Mouse (Mus musculus): ENCODE results near the gene Diexf. TPM values are rescaled to one million over a fixed set of nuclear protein-coding genes. Genes with fewer than 3 reads are reported as not detected.

Diexf gene
- total RNA-seq, 2 experiments from 2014 or later, result 26.5 to 28.6 TPM

- no peak for DNase-seq
- intact Hi-C loops (cut with DNase I), result no loop called here
Measured at GRCm38 (mm10) chr1:193141118-193141517, 11.0 kb upstream of the Diexf start.

DNA sequence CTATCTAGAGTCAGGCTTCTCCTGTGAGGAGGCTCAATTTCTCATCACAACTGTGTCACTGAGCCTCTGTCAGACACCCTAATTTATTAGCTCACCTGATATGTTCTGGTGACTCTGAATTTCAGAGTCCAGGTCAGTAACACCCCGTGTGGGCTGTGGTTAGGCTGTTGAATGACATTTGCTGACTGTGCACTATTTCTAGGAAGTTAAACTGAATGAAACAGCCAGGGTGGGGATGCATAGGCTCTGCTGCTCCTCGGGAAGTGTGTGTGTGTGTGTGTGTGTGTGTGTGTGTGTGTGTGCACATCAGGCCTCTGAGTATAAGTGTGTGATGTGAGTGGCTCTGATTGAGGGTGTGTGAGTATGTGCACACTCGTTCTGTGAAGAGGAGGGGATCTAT lies 8.6 kb upstream of the Diexf start:
- intact Hi-C loops (cut with DNase I), result no loop called here

GRCm38 (mm10) chr1:193138087-193138486 lies 8.0 kb upstream of the Diexf start:
- DNase-seq, result no peak

More for the DNA sequence above, 8.6 kb upstream of the Diexf start:
- no peak for DNase-seq

GRCm38 (mm10) chr1:193133726-193134125 lies 3.7 kb upstream of the Diexf start:
- no peak for DNase-seq
- intact Hi-C loops (cut with DNase I), result no loop called here

More at GRCm38 (mm10) chr1:193138087-193138486, 8.0 kb upstream of the Diexf start:
- intact Hi-C loops (cut with DNase I), result no loop called here

- intact Hi-C loops (cut with DNase I), result no loop called here
- DNase-seq, result no peak
Measured at GRCm38 (mm10) chr1:193132385-193132784, 2.3 kb upstream of the Diexf start.

- no peak for DNase-seq
- intact Hi-C loops (cut with DNase I), result no loop called here
Measured at GRCm38 (mm10) chr1:193131311-193131948, 1.4 kb upstream of the Diexf start.

- DNase-seq, result no peak
- intact Hi-C loops (cut with DNase I), result no loop called here
Measured at GRCm38 (mm10) chr1:193130839-193131238, 767 bp upstream of the Diexf start.

GRCm38 (mm10) chr1:193130456-193130825 lies 369 bp upstream of the Diexf start:
- intact Hi-C loops (cut with DNase I), result no loop called here
- DNase-seq, result no peak

- intact Hi-C loops (cut with DNase I), result loop anchor here (10.0 kb wide), 3 partner anchors 345 to 945 kb away; no protein-coding TSS in a partner anchor
- no peak for DNase-seq
Measured at GRCm38 (mm10) chr1:193129321-193129720, 751 bp downstream of the Diexf start.

- DNase-seq, result no peak
- intact Hi-C loops (cut with DNase I), result loop anchor here (10.0 kb wide), 3 partner anchors 343 to 943 kb away; no protein-coding TSS in a partner anchor
Measured at GRCm38 (mm10) chr1:193128055-193128454, 2.0 kb downstream of the Diexf start.

DNA sequence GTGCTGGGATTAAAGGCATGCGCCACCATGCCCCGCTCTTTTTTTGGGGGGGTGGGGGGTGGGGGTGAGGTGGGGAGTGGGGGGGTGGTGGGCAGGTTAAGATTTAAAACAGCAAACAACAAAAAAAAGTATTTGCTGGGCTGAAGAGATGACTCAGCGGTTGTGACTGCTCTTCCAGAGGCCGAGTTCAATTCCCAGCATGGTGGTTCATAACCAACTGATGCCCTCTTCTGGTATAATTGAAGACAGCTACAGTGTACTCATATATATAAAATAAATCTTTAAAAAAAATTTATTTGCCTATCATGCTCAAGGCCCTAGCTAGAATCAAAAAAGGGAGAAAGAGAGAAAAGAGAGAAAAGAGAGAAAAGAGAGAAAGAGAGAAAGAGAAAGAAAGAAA lies 4.2 kb downstream of the Diexf start:
- intact Hi-C loops (cut with DNase I), result loop anchor here (10.0 kb wide), 3 partner anchors 341 to 941 kb away; no protein-coding TSS in a partner anchor
- no peak for DNase-seq

DNA sequence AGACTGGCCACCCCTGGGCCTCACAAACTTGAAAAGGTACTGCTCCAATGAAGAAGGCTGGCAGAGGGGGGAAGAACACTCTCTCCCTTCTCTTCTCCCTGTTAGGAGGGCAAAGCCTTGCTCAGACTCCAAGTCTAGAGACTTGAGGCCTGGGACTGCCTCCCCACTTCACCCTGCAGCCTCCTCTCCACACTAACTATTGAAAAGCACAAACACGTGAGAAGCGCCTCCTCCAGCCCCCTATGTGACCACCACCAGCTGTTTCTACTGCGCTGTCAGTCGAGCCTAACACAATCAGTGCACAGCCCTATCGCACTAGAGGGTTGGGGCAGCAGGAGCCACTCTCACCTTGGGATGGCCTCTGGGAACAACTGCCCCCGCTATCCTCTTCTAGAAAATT lies 6.8 kb downstream of the Diexf start:
- intact Hi-C loops (cut with DNase I), result loop anchor here (10.0 kb wide), 3 partner anchors 338 to 938 kb away; no protein-coding TSS in a partner anchor
- DNase-seq, result no peak

DNA sequence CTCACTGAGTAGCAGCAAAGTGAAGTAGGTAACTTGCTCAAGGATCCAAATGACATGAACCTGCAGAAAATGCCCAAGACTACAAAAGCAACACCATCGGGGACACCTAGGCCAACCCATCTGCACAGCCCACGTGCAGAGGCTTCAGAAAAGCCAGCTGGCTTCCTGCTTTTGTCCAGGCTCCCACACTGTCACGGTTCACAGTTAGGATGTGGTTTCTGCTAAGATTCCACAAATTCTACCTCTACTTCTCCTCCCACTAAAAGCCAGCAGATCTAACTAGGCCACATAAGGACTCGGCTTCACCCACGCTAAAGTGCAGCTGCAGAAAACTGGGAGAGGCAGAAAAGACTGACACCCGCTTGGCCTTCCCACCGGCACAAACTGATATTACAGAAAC lies 7.3 kb downstream of the Diexf start:
- intact Hi-C loops (cut with DNase I), result loop anchor here (10.0 kb wide), 3 partner anchors 338 to 938 kb away; no protein-coding TSS in a partner anchor
- no peak for DNase-seq

- DNase-seq, result no peak
- intact Hi-C loops (cut with DNase I), result loop anchor here (10.0 kb wide), 1 partner anchor 107 kb away; no protein-coding TSS in a partner anchor
Measured at GRCm38 (mm10) chr1:193112093-193112492, 18.0 kb downstream of the Diexf start.

GRCm38 (mm10) chr1:193102996-193103395 lies 27.1 kb downstream of the Diexf start:
- intact Hi-C loops (cut with DNase I), result no loop called here
- no peak for DNase-seq

GRCm38 (mm10) chr1:193102556-193102955 lies 27.5 kb downstream of the Diexf start:
- no peak for DNase-seq
- intact Hi-C loops (cut with DNase I), result no loop called here

GRCm38 (mm10) chr1:193102029-193102428 lies 28.0 kb downstream of the Diexf start:
- DNase-seq, result no peak
- intact Hi-C loops (cut with DNase I), result no loop called here

DNA sequence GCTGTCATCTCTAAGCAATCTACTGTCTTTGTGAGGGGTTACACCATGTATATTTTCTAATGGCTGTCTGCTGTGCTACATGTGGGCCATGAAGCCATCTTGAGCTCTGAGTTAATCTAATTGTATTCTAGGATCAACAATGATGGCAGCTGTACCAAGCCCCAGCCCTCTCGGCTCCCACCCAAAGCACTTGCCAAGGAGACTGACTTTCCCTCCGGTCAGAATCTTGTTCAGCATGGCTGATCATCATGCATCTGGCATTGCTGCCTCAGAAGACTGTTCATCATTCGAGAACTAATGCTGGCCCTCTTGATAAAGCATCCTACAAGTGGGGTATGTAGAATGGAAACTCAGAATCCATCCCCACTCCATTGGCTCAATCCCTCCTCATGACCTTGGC lies 31.1 kb downstream of the Diexf start:
- intact Hi-C loops (cut with DNase I), result no loop called here
- peak; percentile 52 for DNase-seq

GRCm38 (mm10) chr1:193093596-193093995 lies 36.5 kb downstream of the Diexf start:
- intact Hi-C loops (cut with DNase I), result no loop called here

GRCm38 (mm10) chr1:193092771-193093170 lies 37.3 kb downstream of the Diexf start:
- DNase-seq, result no peak
- intact Hi-C loops (cut with DNase I), result no loop called here

More at GRCm38 (mm10) chr1:193093596-193093995, 36.5 kb downstream of the Diexf start:
- no peak for DNase-seq

DNA sequence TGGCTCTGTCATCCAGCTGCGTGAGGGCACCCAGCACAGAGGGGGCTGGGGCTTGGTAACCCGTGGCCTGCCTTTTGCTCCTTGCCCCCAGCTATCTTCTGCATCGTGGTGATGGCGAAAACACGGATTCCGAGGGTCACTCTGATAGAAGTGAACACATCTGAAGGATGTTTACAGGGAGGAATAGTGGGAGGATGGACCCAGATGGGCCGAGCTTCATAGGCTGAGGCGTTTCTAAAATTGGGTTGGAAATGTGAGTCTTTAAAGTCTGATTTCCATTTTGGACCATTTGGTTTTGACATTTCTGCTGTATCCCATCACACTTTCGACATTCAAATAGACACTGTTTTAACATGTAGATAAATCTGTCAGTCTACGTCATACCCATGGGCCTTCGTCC lies 39.2 kb downstream of the Diexf start:
- intact Hi-C loops (cut with DNase I), result no loop called here
- no peak for DNase-seq

DNA sequence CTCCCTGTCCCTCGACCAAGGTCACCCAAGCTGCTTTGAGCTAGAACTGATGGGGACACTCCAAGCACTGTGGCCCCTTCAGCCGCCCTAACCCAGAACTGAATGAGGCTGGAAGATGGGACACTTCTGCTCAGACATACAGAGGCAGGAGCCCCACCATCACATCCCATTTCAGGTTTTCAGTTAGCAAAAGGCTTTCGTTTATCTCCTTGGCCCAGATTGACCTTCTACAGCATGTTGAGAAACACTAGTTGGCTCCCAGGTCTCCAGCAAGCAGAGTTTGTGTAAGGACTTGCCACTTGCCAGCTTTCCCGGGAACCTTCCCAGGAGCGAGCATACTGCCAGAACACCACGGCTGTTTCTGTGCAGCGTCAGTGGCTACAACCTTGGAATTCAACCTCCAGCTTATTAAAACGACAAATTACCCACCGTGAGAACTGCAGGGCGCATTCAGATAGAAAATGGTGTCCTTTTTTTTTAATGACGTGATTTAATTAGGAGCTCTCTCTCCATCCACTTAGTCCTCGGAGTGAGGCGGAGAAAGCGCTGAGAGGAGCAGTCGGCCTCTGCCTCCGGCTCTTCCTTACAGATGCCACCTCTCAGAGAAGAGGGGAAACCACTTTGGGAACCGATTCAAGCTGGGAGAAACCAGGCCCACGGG lies 39.7 kb downstream of the Diexf start:
- intact Hi-C loops (cut with DNase I), result no loop called here
- DNase-seq, result peak; percentile 65

Data from left cerebral cortex, postnatal 4 days (tissue).